Mouse (Mus musculus) intestine, embryonic 14.5 days (tissue): ENCODE data around the gene Hhatl. TPM values are rescaled to one million over a fixed set of nuclear protein-coding genes. Genes with fewer than 3 reads are reported as not detected.

ENCODE experiments used
- ATAC-seq: fragments of 200-750 bp; cut with Nextera tagmentation; replicated peaks from 2 replicates; pipeline ENCODE4 v1.8.0; 2017; ENCODE audit warnings: low read depth, moderate number of reproducible peaks, moderate TSS enrichment, moderate library complexity; ENCODE audit not compliant: low FRiP score, low TSS enrichment
- DNase-seq: peaks from one replicate; pipeline ENCODE4 v3.0.0-alpha.2; 2018; ENCODE audit warnings: low spot score
- H3K27ac ChIP-seq: fragments of 300-500 bp; sonication (generic); 2 replicates; pipeline ENCODE4 v1.5.1; 2014; ENCODE audit warnings: low read depth, mild to moderate bottlenecking, control low read depth
- H3K27me3 ChIP-seq: fragments of 300-500 bp; sonication (generic); replicated peaks from 2 replicates; pipeline ENCODE4 v1.6.1; 2014; ENCODE audit warnings: low read length, control low read depth; ENCODE audit not compliant: control insufficient read depth, insufficient read depth
- H3K36me3 ChIP-seq: fragments of 300-500 bp; sonication (generic); 2 replicates; pipeline ENCODE4 v1.6.1; 2014; ENCODE audit warnings: low read length, control low read depth; ENCODE audit not compliant: control insufficient read depth, insufficient read depth
- H3K4me1 ChIP-seq: fragments of 300-500 bp; sonication (generic); replicated peaks from 2 replicates; pipeline ENCODE4 v1.6.1; 2014; ENCODE audit warnings: low read length, control low read depth, mixed read lengths; ENCODE audit not compliant: control insufficient read depth, insufficient read depth
- H3K4me2 ChIP-seq: fragments of 300-500 bp; sonication (generic); 2 replicates; pipeline ENCODE4 v1.6.1; 2014; ENCODE audit warnings: low read length
- H3K4me3 ChIP-seq: fragments of 300-500 bp; sonication (generic); 2 replicates; pipeline ENCODE4 v1.5.1; 2014; ENCODE audit warnings: low read depth, low read length, control low read depth, mixed read lengths
- H3K9ac ChIP-seq: fragments of 300-500 bp; sonication (generic); 2 replicates; pipeline ENCODE4 v1.6.1; 2014; ENCODE audit warnings: mild to moderate bottlenecking, low read length
- H3K9me3 ChIP-seq: fragments of 300-500 bp; sonication (generic); 2 replicates; pipeline ENCODE4 v1.6.1; 2016; ENCODE audit warnings: low read length, control low read depth; ENCODE audit not compliant: control insufficient read depth
- WGBS: fragments of 180-500 bp; shearing (Covaris S2); extraction: QIAGEN DNeasy Blood & Tissue Kit; methylation state at CpG from one replicate; pipeline ENCODE4 v1.1.7; 2014; 5-methylcytosine and 5-hydroxymethylcytosine counted together
- polyA plus RNA-seq: library from polyadenylated mRNA; unstranded; fragments of >200 nt; fragmentation: Nextera tagmentation; extraction: Ambion mirVana; gene quantifications from 2 replicates; pipeline ENCODE4 v1.2.1, GENCODE M21; 2014

Gene Hhatl
- polyA plus RNA-seq, 1 experiment from 2014 or later, result 2.4 TPM

DNA sequence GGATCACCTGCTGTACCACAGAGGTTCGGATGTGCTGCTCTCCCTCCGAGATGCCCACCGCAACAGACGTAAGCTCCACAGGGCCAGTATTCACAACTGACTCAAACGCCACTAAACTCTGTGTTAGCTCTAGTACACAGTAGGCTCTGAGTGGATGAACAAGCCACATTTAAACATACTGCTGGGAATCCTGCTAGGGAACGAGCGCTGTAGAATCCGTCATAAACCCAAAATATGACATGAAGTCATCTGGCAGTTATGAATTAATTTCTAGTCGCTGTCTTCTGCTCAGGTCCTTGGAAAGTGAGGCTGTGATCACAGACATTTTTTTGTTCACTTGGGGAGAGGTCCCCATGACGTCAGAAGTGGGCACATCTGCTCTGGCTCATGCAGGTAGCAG lies 16.4 kb downstream of the Hhatl start:
- Histone ChIP-seq H3K4me1 (peaks cover 9% of the 10 kb centered on the region; the same call in 1 of the 2 replicates), H3K27ac (no peak overlapping the region), H3K9me3 (no peaks in the 10 kb centered on the region), H3K27me3 (peaks cover 37% of the 10 kb centered on the region), H3K9ac (no peak overlapping the region), H3K36me3 (no peaks in the 10 kb centered on the region), H3K4me2 (no peak overlapping the region), H3K4me3 (no peak overlapping the region)
- DNase-seq (no peak), ATAC-seq (no peak)
- WGBS, result 82% methylated on average over 10 of the region's 10 CpGs

DNA sequence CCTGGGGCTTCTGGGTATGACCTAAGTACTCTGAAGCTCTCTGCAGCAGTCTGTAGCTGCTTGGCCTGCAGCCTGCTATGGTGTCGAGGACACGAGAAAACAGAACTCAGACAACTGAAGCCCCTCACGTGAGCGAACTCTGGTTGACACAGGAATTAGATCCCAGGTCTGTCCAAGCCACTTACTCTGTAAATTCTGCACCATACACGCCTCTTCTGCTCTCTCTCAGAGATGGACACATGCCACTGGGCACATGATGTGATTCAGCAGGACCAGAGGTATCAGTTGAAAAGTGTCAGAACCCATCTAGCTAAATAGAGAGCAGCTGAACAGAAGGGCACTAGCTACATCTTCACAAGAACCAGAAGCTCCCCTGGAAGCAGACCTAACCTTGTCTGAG lies 19.9 kb downstream of the Hhatl start:
- H3K9ac ChIP-seq, result no peak overlapping the region
- WGBS, result 65% methylated on average over 5 of the region's 5 CpGs
- H3K27me3 ChIP-seq, result peaks cover 19% of the 10 kb centered on the region
- H3K4me2 ChIP-seq, result no peak overlapping the region
- DNase-seq (no peak), ATAC-seq (no peak)
- peaks cover 17% of the 10 kb centered on the region for H3K36me3 ChIP-seq
- H3K4me1 ChIP-seq, result no peaks in the 10 kb centered on the region
- H3K9me3 ChIP-seq, result no peaks in the 10 kb centered on the region
- H3K27ac ChIP-seq, result no peak overlapping the region
- H3K4me3 ChIP-seq, result no peak overlapping the region

DNA sequence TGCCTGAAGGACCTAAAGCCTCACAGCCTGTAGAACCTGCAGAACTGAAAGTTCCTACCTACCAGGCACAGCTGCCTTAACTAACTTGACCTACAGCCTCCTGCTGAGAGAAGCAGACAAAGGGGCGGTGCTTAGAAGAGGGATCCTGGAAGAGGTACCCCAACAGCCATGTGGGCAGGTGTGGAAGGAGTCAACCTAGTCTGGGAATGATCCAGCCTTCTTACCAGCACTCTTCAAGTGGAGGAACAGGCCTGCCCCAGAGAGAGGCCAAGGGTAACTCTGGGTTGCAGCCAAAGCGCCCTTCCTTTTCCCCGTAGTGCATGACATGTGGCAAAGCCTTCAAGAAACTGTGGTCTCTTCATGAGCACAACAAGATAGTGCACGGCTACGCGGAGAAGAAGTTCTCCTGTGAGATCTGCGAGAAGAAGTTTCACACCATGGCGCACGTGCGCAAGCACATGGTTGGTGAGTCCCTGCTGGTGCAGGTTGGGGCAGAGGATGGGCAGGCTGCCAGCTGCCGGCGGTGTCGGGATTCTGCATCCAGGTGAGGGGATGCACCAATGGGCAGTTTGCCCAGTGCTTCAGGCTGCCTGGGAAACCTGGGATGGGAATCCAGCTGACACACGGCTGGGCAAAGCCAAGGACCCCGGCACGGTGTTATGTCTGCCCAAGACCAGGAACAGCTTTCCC lies 27.0 kb downstream of the Hhatl start:
- no peak for DNase-seq

DNA sequence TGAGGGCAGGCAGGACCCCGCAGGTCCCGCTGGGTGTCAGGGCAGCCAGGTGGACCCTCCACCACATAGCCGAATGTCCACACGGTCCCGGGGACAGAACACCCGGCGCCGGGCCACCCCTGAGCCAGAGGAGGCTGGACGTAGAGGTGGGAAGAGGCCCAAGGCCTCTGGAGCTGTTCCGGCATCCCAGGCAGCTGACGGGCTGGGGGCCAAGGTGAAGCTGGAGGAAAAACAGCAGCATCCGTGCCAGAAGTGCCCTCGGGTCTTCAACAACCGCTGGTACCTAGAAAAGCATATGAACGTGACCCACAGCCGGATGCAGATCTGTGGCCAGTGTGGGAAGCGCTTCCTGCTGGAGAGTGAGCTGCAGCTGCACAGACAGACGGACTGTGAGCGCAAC lies 28.6 kb downstream of the Hhatl start:
- H3K4me1 ChIP-seq, result peaks cover 21% of the 10 kb centered on the region
- H3K27me3 ChIP-seq, result no peaks in the 10 kb centered on the region
- no peak overlapping the region for H3K4me3 ChIP-seq
- peaks cover 64% of the 10 kb centered on the region for H3K36me3 ChIP-seq
- H3K27ac ChIP-seq, result no peak overlapping the region
- DNase-seq (no peak), ATAC-seq (no peak)
- no peaks in the 10 kb centered on the region for H3K9me3 ChIP-seq
- H3K9ac ChIP-seq, result no peak overlapping the region
- H3K4me2 ChIP-seq, result no peak overlapping the region
- WGBS, result 91% methylated on average over 19 of the region's 19 CpGs

More for the DNA sequence above, 27.0 kb downstream of the Hhatl start:
- Histone ChIP-seq H3K4me2 (no peak overlapping the region), H3K4me1 (peaks cover 18% of the 10 kb centered on the region), H3K27me3 (no peaks in the 10 kb centered on the region), H3K9me3 (no peaks in the 10 kb centered on the region), H3K27ac (no peak overlapping the region), H3K4me3 (no peak overlapping the region), H3K36me3 (peaks cover 68% of the 10 kb centered on the region), H3K9ac (no peak overlapping the region)
- WGBS, result 89% methylated on average over 16 of the region's 16 CpGs
- ATAC-seq, result no peak

DNA sequence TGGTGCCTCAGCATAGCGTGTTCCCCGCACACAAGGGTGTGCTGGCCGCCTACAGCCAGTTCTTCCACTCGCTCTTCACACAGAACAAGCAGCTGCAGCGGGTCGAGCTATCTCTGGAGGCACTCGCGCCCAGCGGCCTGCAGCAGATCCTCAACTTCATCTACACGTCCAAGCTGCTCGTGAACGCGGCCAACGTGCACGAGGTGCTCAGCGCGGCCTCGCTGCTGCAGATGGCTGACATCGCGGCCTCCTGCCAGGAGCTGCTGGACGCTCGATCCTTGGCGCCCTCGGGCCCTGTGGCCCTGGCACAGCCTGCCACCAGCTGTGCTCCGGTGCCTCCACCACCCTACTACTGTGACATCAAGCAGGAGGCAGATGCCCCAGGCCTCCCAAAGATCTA lies 29.5 kb downstream of the Hhatl start:
- Histone ChIP-seq H3K4me3 (no peak overlapping the region), H3K9me3 (no peaks in the 10 kb centered on the region), H3K27ac (no peak overlapping the region), H3K4me2 (no peak overlapping the region), H3K27me3 (no peaks in the 10 kb centered on the region), H3K9ac (no peak overlapping the region), H3K36me3 (peaks cover 54% of the 10 kb centered on the region), H3K4me1 (peaks cover 26% of the 10 kb centered on the region)
- no peak for ATAC-seq
- 91% methylated on average over 25 of the region's 25 CpGs for WGBS
- DNase-seq, result no peak

DNA sequence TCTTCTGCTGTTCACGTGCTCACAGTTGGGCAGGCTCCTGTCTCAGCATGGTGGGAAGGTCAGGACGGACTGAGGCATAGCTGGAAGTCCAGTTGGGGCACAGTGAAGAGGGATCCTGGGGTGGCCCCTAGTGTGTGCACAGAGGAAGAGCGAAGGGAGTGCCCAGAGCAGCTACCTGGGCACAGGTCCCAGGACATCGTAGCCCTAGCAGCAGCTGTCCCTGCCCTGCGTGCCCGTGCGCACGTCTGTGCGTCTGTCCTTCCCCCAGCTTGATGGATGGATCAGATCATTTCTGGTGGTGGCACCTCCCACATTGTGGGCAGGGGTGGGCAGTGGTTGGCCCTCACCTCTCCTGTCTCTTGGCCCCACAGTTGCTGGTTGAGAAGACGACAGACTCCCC lies 30.1 kb downstream of the Hhatl start:
- H3K9me3 ChIP-seq, result no peaks in the 10 kb centered on the region
- no peak overlapping the region; the same call in 1 of the 2 replicates for H3K27ac ChIP-seq
- H3K4me2 ChIP-seq, result no peak overlapping the region
- 90% methylated on average over 10 of the region's 10 CpGs for WGBS
- ATAC-seq (no peak), DNase-seq (no peak)
- no peaks in the 10 kb centered on the region for H3K27me3 ChIP-seq
- peaks cover 26% of the 10 kb centered on the region for H3K4me1 ChIP-seq
- H3K36me3 ChIP-seq, result peaks cover 49% of the 10 kb centered on the region
- no peak overlapping the region for H3K4me3 ChIP-seq
- no peak overlapping the region for H3K9ac ChIP-seq

DNA sequence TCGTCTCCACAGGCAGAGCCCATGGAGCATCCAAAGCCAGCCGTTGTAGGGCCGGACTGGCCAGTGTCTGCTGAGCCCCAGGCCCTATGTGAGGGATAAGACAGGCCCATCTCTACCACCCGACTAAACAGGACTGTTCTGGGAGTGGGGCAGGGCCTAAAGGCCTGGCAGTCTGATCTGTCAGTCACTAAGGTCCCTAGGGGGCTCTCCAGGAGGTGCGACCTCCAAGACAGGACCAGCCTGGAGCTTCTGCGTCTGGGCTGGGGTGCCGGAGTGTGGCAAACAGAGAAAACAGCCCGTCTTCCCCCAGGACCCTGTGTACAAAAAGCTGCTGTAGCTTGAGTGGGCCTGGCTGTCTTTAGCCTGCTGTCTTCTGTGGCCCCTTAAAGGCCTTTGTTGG lies 30.5 kb downstream of the Hhatl start:
- H3K9ac ChIP-seq, result no peak overlapping the region
- no peaks in the 10 kb centered on the region for H3K27me3 ChIP-seq
- no peak overlapping the region for H3K4me3 ChIP-seq
- H3K27ac ChIP-seq, result no peak overlapping the region; the same call in 1 of the 2 replicates
- 61% methylated on average over 8 of the region's 8 CpGs for WGBS
- H3K36me3 ChIP-seq, result peaks cover 48% of the 10 kb centered on the region
- H3K4me2 ChIP-seq, result no peak overlapping the region
- no peak for ATAC-seq
- DNase-seq, result no peak
- H3K4me1 ChIP-seq, result peaks cover 26% of the 10 kb centered on the region
- H3K9me3 ChIP-seq, result no peaks in the 10 kb centered on the region

DNA sequence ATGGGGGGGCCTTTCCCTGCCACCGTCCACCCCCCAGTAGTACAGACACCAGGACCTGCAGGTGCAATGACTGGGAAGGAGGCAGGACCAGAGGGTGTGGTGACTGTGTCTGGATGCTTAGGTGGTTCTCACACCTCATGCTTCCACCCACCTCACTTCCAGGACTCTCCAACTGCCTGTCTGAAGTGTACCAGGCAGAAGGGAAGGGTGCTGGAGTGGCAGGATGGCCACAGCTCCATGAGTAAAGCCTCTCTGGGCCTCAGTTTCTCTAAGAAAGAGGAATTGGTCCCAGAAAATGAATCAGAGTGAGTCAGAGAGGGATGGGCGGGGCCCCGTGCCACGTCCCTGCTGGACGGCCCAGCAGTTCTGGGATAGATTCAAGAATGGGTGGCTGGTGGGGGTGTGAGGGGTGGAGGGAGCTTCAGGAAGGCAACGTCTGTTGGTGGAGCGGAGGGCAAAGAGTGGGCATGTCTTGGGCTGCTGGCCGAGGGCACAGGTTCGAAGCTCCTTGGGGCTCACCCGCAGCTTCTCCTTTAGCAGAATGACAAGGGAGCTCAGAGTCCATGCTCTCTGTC lies 31.1 kb downstream of the Hhatl start:
- ATAC-seq (no peak), DNase-seq (peak; percentile 64)
- Histone ChIP-seq H3K4me2 (peak overlapping the region; percentile 92), H3K27ac (peak overlapping the region; percentile 92; the same call in 1 of the 2 replicates), H3K36me3 (peaks cover 47% of the 10 kb centered on the region), H3K27me3 (no peaks in the 10 kb centered on the region), H3K9ac (no peak overlapping the region; the same call in 1 of the 2 replicates), H3K9me3 (no peaks in the 10 kb centered on the region), H3K4me3 (peak overlapping the region; percentile 75), H3K4me1 (peaks cover 26% of the 10 kb centered on the region)
- 59% methylated on average over 10 of the region's 10 CpGs for whole genome bisulfite sequencing
